Mouse (Mus musculus) embryonic facial prominence, embryonic 13.5 days (tissue): ENCODE results near the gene Ntn1. TPM values are rescaled to one million over a fixed set of nuclear protein-coding genes. Genes with fewer than 3 reads are reported as not detected.

ENCODE experiments used
- ATAC-seq: fragments of 200-750 bp; cut with Nextera tagmentation; 2 replicates; pipeline ENCODE4 v1.8.0; 2017; ENCODE audit warnings: low read depth; ENCODE audit not compliant: insufficient number of reproducible peaks, insufficient read depth, low FRiP score, low TSS enrichment
- H3K27ac ChIP-seq: fragments of 300-500 bp; sonication (generic); 2 replicates; pipeline ENCODE4 v1.5.1; 2015; ENCODE audit warnings: moderate library complexity, mild to moderate bottlenecking, inconsistent platforms
- H3K27me3 ChIP-seq: fragments of 300-500 bp; sonication (generic); 2 replicates; pipeline ENCODE4 v1.6.1; 2015; ENCODE audit warnings: mild to moderate bottlenecking, inconsistent platforms
- H3K36me3 ChIP-seq: fragments of 300-500 bp; sonication (generic); 2 replicates; pipeline ENCODE4 v1.6.1; 2015; ENCODE audit warnings: mild to moderate bottlenecking, inconsistent platforms
- H3K4me1 ChIP-seq: fragments of 300-500 bp; sonication (generic); 2 replicates; pipeline ENCODE4 v1.6.1; 2015; ENCODE audit warnings: inconsistent platforms
- H3K4me2 ChIP-seq: fragments of 300-500 bp; sonication (generic); 2 replicates; pipeline ENCODE4 v1.6.1; 2015; ENCODE audit warnings: moderate library complexity, mild to moderate bottlenecking, inconsistent platforms
- H3K4me3 ChIP-seq: fragments of 300-500 bp; sonication (generic); 2 replicates; pipeline ENCODE4 v1.5.1; 2015; ENCODE audit warnings: mild to moderate bottlenecking, inconsistent platforms
- H3K9ac ChIP-seq: fragments of 300-500 bp; sonication (generic); 2 replicates; pipeline ENCODE4 v1.6.1; 2015; ENCODE audit warnings: mild to moderate bottlenecking, inconsistent platforms
- H3K9me3 ChIP-seq: fragments of 300-500 bp; sonication (generic); 2 replicates; pipeline ENCODE4 v1.6.1; 2016; ENCODE audit warnings: inconsistent platforms
- WGBS: fragments of 180-500 bp; shearing (Covaris S2); methylation state at CpG from one replicate; pipeline ENCODE4 v1.1.7; 2015; ENCODE audit warnings: mixed read lengths; 5-methylcytosine and 5-hydroxymethylcytosine counted together
- polyA plus RNA-seq: library from polyadenylated mRNA; unstranded; fragments of >200 nt; fragmentation: Nextera tagmentation; extraction: Ambion mirVana; gene quantifications from 2 replicates; pipeline ENCODE4 v1.2.1, GENCODE M21; 2015

The Ntn1 gene
- polyA plus RNA-seq, 1 experiment from 2014 or later = 7.1 TPM

DNA sequence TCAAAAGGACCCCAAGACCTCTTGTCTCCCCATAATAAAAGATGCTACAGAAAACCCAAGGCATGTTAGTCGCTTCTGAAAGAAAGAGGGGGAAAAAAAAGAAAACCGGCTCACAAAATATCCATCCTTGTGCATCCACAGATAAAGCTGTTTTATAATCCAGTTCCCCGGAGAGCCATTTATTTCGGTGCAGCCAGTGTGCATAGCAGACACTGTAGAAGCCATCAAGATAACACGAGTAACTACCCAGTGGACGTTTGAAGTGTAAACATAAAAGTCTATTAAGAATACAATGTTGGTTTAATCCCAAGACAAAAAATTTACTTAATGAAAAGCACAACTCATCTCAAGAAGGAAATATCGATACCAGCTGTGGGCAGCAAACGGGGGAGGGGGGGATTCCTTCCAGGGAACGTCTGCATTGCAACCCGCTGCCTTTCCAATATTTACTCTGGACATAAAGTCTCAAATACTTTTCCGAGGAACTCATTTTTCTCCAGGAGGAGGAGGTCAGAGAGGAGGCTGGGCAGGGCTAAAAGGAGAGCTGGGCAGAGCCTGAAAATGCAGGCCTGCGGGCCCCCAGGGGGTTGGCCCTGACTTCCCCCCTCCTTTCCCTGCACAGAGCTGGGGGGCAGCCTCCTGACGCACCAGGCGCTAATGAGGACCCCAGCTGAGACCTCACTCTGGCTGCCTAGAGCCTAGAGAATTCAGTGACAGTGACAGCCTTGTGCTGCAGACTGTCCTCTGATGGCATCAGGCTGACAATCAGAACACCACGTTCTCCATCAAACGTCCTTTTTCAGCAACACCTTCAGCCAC lies 21.5 kb downstream of the Ntn1 start:
- Histone ChIP-seq H3K4me1 (peaks cover 33% of the 10 kb centered on the region), H3K27ac (peak overlapping the region; percentile 62; the same call in 1 of the 2 replicates), H3K4me2 (peak overlapping the region; percentile 33; the same call in 1 of the 2 replicates), H3K4me3 (0 out of 2 replicates have a peak overlapping the region, but pooled peaks have one; percentile 5), H3K27me3 (peaks cover 33% of the 10 kb centered on the region), H3K9ac (peak overlapping the region; percentile 37; the same call in 1 of the 2 replicates), H3K36me3 (no peaks in the 10 kb centered on the region), H3K9me3 (no peaks in the 10 kb centered on the region)
- ATAC-seq = no peak
- WGBS = 13% methylated on average over 16 of the region's 16 CpGs

GRCm38 (mm10) chr11:68378419-68378818 lies 22.2 kb downstream of the Ntn1 start:
- H3K4me2 ChIP-seq = peak overlapping the region; percentile 33; the same call in 1 of the 2 replicates
- no peak overlapping the region for H3K4me3 ChIP-seq
- H3K27me3 ChIP-seq = peaks cover 26% of the 10 kb centered on the region
- no peak for ATAC-seq
- H3K27ac ChIP-seq = peak overlapping the region; percentile 34; the same call in 1 of the 2 replicates
- no peaks in the 10 kb centered on the region for H3K36me3 ChIP-seq
- H3K9me3 ChIP-seq = no peaks in the 10 kb centered on the region
- H3K9ac ChIP-seq = no peak overlapping the region
- H3K4me1 ChIP-seq = peaks cover 35% of the 10 kb centered on the region
- 18% methylated on average over 5 of the region's 5 CpGs for WGBS

- H3K27me3 ChIP-seq = no peaks in the 10 kb centered on the region
- H3K4me2 ChIP-seq = no peak overlapping the region
- no peak overlapping the region for H3K27ac ChIP-seq
- no peak overlapping the region for H3K9ac ChIP-seq
- WGBS = 70% methylated on average over 10 of the region's 10 CpGs
- ATAC-seq = no peak
- no peaks in the 10 kb centered on the region for H3K9me3 ChIP-seq
- peaks cover 29% of the 10 kb centered on the region for H3K4me1 ChIP-seq
- H3K36me3 ChIP-seq = no peaks in the 10 kb centered on the region
- H3K4me3 ChIP-seq = no peak overlapping the region
Observed at GRCm38 (mm10) chr11:68373105-68373504, 27.5 kb downstream of the Ntn1 start.

GRCm38 (mm10) chr11:68371609-68372008 lies 29.0 kb downstream of the Ntn1 start:
- no peaks in the 10 kb centered on the region for H3K36me3 ChIP-seq
- 37% methylated on average over 11 of the region's 11 CpGs for WGBS

DNA sequence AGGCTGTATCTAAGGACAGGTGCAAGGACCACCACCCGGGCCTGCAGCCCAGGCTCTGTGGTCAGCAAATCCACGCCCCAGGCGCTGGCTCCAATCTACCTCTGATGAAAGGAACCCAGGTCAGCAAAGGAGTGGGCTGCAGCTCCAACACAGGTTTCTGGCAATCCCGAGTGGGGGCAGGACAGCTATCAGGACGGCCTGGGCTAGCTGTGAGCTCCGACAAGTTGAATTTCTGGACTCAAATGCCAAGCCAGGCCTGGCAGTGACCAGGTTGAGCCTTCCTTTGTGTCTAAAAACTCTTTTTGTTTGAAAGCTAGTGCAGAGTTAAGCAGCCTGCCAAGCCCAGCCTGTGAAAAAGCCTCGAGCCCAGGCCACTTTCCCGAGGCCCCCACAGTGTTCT lies 43.7 kb downstream of the Ntn1 start:
- Histone ChIP-seq H3K27me3 (no peaks in the 10 kb centered on the region), H3K27ac (no peak overlapping the region), H3K36me3 (0 out of 2 replicates have a peak, but pooled peaks cover 3% of the 10 kb centered on the region), H3K4me3 (no peak overlapping the region), H3K9ac (no peak overlapping the region), H3K4me1 (no peaks in the 10 kb centered on the region), H3K9me3 (no peaks in the 10 kb centered on the region), H3K4me2 (no peak overlapping the region)
- 68% methylated on average over 8 of the region's 8 CpGs for WGBS
- ATAC-seq = no peak

More at GRCm38 (mm10) chr11:68371609-68372008, 29.0 kb downstream of the Ntn1 start:
- Histone ChIP-seq H3K9ac (no peak overlapping the region), H3K9me3 (no peaks in the 10 kb centered on the region), H3K4me2 (no peak overlapping the region), H3K27me3 (no peaks in the 10 kb centered on the region), H3K4me3 (no peak overlapping the region), H3K4me1 (peaks cover 28% of the 10 kb centered on the region), H3K27ac (no peak overlapping the region)
- no peak for ATAC-seq

GRCm38 (mm10) chr11:68355561-68355960 lies 45.1 kb downstream of the Ntn1 start:
- Histone ChIP-seq H3K9ac (no peak overlapping the region), H3K4me1 (no peaks in the 10 kb centered on the region), H3K27me3 (no peaks in the 10 kb centered on the region), H3K36me3 (0 out of 2 replicates have a peak, but pooled peaks cover 3% of the 10 kb centered on the region), H3K27ac (no peak overlapping the region), H3K9me3 (no peaks in the 10 kb centered on the region), H3K4me3 (no peak overlapping the region), H3K4me2 (no peak overlapping the region)
- 74% methylated on average over 8 of the region's 8 CpGs for WGBS
- ATAC-seq = no peak

DNA sequence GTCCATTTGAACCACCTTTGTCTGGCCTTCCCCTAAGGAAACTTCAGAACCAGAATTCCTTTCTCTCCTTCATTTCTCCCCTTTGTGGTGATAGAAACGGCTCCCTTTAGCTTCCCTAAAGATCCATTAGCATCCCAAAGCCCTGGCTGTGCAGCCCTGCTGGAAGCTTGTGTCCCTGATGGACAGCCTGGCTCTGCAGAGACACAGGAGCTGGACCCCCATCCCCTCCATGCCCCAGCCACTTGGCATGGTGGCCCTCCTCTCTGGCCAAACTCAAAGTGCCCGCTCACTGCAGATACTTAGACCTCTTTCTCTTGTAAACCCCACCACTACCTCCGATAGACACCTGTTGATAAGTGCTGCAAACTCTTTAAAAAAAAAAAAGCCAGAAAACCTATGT lies 45.8 kb downstream of the Ntn1 start:
- no peak overlapping the region for H3K9ac ChIP-seq
- H3K27me3 ChIP-seq = no peaks in the 10 kb centered on the region
- H3K27ac ChIP-seq = no peak overlapping the region
- H3K4me2 ChIP-seq = no peak overlapping the region
- no peaks in the 10 kb centered on the region for H3K9me3 ChIP-seq
- no peak overlapping the region for H3K4me3 ChIP-seq
- no peak for ATAC-seq
- H3K36me3 ChIP-seq = 0 out of 2 replicates have a peak, but pooled peaks cover 3% of the 10 kb centered on the region
- WGBS = 67% methylated on average over 3 of the region's 3 CpGs
- H3K4me1 ChIP-seq = no peaks in the 10 kb centered on the region

DNA sequence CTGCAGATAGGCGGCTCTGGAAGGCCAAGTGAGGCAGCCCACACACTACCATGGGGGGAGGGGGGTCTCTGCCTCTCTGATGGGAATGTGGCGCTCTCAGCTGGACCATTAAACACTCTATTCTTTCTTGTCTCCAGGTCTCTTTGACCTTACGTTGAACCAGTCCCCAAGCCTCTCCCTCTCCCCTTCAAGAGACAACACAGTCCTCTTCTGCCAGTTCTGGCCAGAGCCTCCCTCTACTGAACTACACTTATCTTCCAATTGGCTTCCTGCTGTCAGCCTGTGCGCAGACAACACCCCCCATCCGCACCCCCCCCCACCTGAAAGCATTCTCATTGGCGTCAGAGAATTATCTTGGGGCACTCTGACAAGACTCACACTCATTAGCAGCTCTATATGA lies 48.4 kb downstream of the Ntn1 start:
- ATAC-seq = no peak
- WGBS = 85% methylated on average over 6 of the region's 6 CpGs

GRCm38 (mm10) chr11:68348851-68349250 lies 51.8 kb downstream of the Ntn1 start:
- H3K9ac ChIP-seq = no peak overlapping the region
- 86% methylated on average over 12 of the region's 12 CpGs for WGBS
- no peak for ATAC-seq

More for the DNA sequence above, 48.4 kb downstream of the Ntn1 start:
- no peak overlapping the region for H3K27ac ChIP-seq
- no peaks in the 10 kb centered on the region for H3K27me3 ChIP-seq
- H3K4me2 ChIP-seq = no peak overlapping the region
- 0 out of 2 replicates have a peak, but pooled peaks cover 5% of the 10 kb centered on the region for H3K9me3 ChIP-seq
- H3K4me1 ChIP-seq = no peaks in the 10 kb centered on the region
- H3K4me3 ChIP-seq = no peak overlapping the region
- no peaks in the 10 kb centered on the region for H3K36me3 ChIP-seq
- no peak overlapping the region for H3K9ac ChIP-seq

GRCm38 (mm10) chr11:68348083-68348482 lies 52.5 kb downstream of the Ntn1 start:
- H3K4me3 ChIP-seq = no peak overlapping the region
- no peak overlapping the region for H3K27ac ChIP-seq
- WGBS = 41% methylated on average over 6 of the region's 6 CpGs
- no peaks in the 10 kb centered on the region for H3K36me3 ChIP-seq
- no peak overlapping the region for H3K9ac ChIP-seq
- no peak overlapping the region for H3K4me2 ChIP-seq
- ATAC-seq = no peak
- no peaks in the 10 kb centered on the region for H3K27me3 ChIP-seq
- H3K9me3 ChIP-seq = 0 out of 2 replicates have a peak, but pooled peaks cover 5% of the 10 kb centered on the region
- H3K4me1 ChIP-seq = no peaks in the 10 kb centered on the region

More at GRCm38 (mm10) chr11:68348851-68349250, 51.8 kb downstream of the Ntn1 start:
- Histone ChIP-seq H3K4me2 (no peak overlapping the region), H3K4me1 (no peaks in the 10 kb centered on the region), H3K36me3 (no peaks in the 10 kb centered on the region), H3K9me3 (0 out of 2 replicates have a peak, but pooled peaks cover 5% of the 10 kb centered on the region), H3K4me3 (no peak overlapping the region), H3K27ac (no peak overlapping the region), H3K27me3 (no peaks in the 10 kb centered on the region)

GRCm38 (mm10) chr11:68347508-68347907 lies 53.1 kb downstream of the Ntn1 start:
- no peaks in the 10 kb centered on the region for H3K36me3 ChIP-seq
- no peaks in the 10 kb centered on the region for H3K27me3 ChIP-seq
- no peak overlapping the region for H3K9ac ChIP-seq
- H3K4me1 ChIP-seq = peaks cover 1% of the 10 kb centered on the region
- H3K27ac ChIP-seq = no peak overlapping the region
- ATAC-seq = no peak
- 0 out of 2 replicates have a peak, but pooled peaks cover 5% of the 10 kb centered on the region for H3K9me3 ChIP-seq
- no peak overlapping the region for H3K4me2 ChIP-seq
- no peak overlapping the region for H3K4me3 ChIP-seq
- WGBS = 74% methylated on average over 5 of the region's 5 CpGs

GRCm38 (mm10) chr11:68346099-68346498 lies 54.5 kb downstream of the Ntn1 start:
- H3K4me2 ChIP-seq = no peak overlapping the region
- H3K36me3 ChIP-seq = no peaks in the 10 kb centered on the region
- H3K27ac ChIP-seq = no peak overlapping the region
- H3K27me3 ChIP-seq = no peaks in the 10 kb centered on the region
- no peak overlapping the region for H3K9ac ChIP-seq
- peaks cover 15% of the 10 kb centered on the region for H3K4me1 ChIP-seq
- no peak overlapping the region for H3K4me3 ChIP-seq
- 0 out of 2 replicates have a peak, but pooled peaks cover 5% of the 10 kb centered on the region for H3K9me3 ChIP-seq
- 89% methylated on average over 5 of the region's 5 CpGs for WGBS
- ATAC-seq = no peak
